Mouse (Mus musculus) heart, postnatal 0 days (tissue): ENCODE results near the gene St3gal3. TPM values are rescaled to one million over a fixed set of nuclear protein-coding genes. Genes with fewer than 3 reads are reported as not detected.

Experiments used
- ATAC-seq: fragments of 200-750 bp; cut with Nextera tagmentation; 2 replicates; pipeline ENCODE4 v1.8.0; 2017; ENCODE audit warnings: low read depth, moderate number of reproducible peaks, moderate library complexity; ENCODE audit not compliant: insufficient read depth
- DNase-seq: peaks from one replicate; pipeline ENCODE4 v3.0.0-alpha.2; 2016; ENCODE audit warnings: low spot score
- H3K27ac ChIP-seq: fragments of 300-500 bp; sonication (generic); 2 replicates; pipeline ENCODE4 v1.5.1; 2014; ENCODE audit warnings: low read depth, mild to moderate bottlenecking
- H3K27me3 ChIP-seq: fragments of 300-500 bp; sonication (generic); 2 replicates; pipeline ENCODE4 v1.6.1; 2014; ENCODE audit warnings: low read length, mixed read lengths; ENCODE audit not compliant: control insufficient read depth, insufficient read depth
- H3K36me3 ChIP-seq: fragments of 300-500 bp; sonication (generic); replicated peaks from 2 replicates; pipeline ENCODE4 v1.6.1; 2014; ENCODE audit warnings: low read length, mixed read lengths; ENCODE audit not compliant: control insufficient read depth, insufficient read depth
- H3K4me1 ChIP-seq: fragments of 300-500 bp; sonication (generic); 2 replicates; pipeline ENCODE4 v1.6.1; 2014; ENCODE audit warnings: antibody characterized with exemption; ENCODE audit not compliant: control insufficient read depth, insufficient read depth
- H3K4me2 ChIP-seq: fragments of 300-500 bp; sonication (generic); 2 replicates; pipeline ENCODE4 v1.6.1; 2014; ENCODE audit warnings: low read depth, mild to moderate bottlenecking, low read length, moderate library complexity
- H3K4me3 ChIP-seq: fragments of 300-500 bp; sonication (generic); 2 replicates; pipeline ENCODE4 v1.5.1; 2014; ENCODE audit warnings: low read depth, low read length
- H3K9ac ChIP-seq: fragments of 300-500 bp; sonication (generic); replicated peaks from 2 replicates; pipeline ENCODE4 v1.6.1; 2014; ENCODE audit warnings: low read depth, low read length, mixed read lengths
- H3K9me3 ChIP-seq: fragments of 300-500 bp; sonication (generic); replicated peaks from 2 replicates; pipeline ENCODE4 v1.6.1; 2016; ENCODE audit warnings: low read length; ENCODE audit not compliant: control insufficient read depth
- CTCF ChIP-seq: IDR thresholded peaks from 2 replicates; pipeline ENCODE4 v1.5.1; 2016; ENCODE audit warnings: antibody characterized with exemption, control low read depth, low read depth
- EP300 ChIP-seq: IDR thresholded peaks from 2 replicates; pipeline ENCODE4 v1.6.1; 2016; ENCODE audit warnings: antibody characterized with exemption, low read depth
- WGBS: fragments of 180-500 bp; shearing (Covaris S2); extraction: QIAGEN DNeasy Blood & Tissue Kit; methylation state at CpG from one replicate; pipeline ENCODE4 v1.1.7; 2014; 5-methylcytosine and 5-hydroxymethylcytosine counted together
- polyA plus RNA-seq: library from polyadenylated mRNA; unstranded; fragments of >200 nt; fragmentation: Nextera tagmentation; extraction: Ambion mirVana; gene quantifications from 2 replicates; pipeline ENCODE4 v1.2.1, GENCODE M21; 2015
- total RNA-seq: library from RNA; depleted of rRNA; stranded (reverse); fragments of >200 nt; gene quantifications from 2 replicates; pipeline ENCODE4 v1.2.3, GENCODE M21; 2014; ENCODE audit warnings: low replicate concordance

Gene St3gal3
- total and polyA plus RNA-seq, 2 experiments from 2014 or later, result 8.2 to 44.5 TPM

GRCm38 (mm10) chr4:117898111-117898510 is 236.6 kb downstream of the St3gal3 start:
- H3K9me3 ChIP-seq, result no peaks in the 10 kb centered on the region
- no peaks in the 10 kb centered on the region for H3K27me3 ChIP-seq
- peaks cover 83% of the 10 kb centered on the region for H3K36me3 ChIP-seq
- H3K4me2 ChIP-seq, result no peak overlapping the region
- H3K4me3 ChIP-seq, result no peak overlapping the region
- DNase-seq, result no peak
- H3K9ac ChIP-seq, result no peak overlapping the region
- H3K4me1 ChIP-seq, result no peaks in the 10 kb centered on the region
- TF ChIP-seq EP300, result no peak
- TF ChIP-seq CTCF, result no peak
- H3K27ac ChIP-seq, result no peak overlapping the region
- no peak for ATAC-seq
- WGBS, result 71% methylated on average over 3 of the region's 3 CpGs

- Histone ChIP-seq H3K4me3 (no peak overlapping the region), H3K4me1 (peaks cover 4% of the 10 kb centered on the region; the same call in 1 of the 2 replicates), H3K27me3 (no peaks in the 10 kb centered on the region), H3K27ac (no peak overlapping the region), H3K36me3 (peaks cover 62% of the 10 kb centered on the region), H3K9me3 (no peaks in the 10 kb centered on the region), H3K9ac (no peak overlapping the region), H3K4me2 (no peak overlapping the region)
- 94% methylated on average over 6 of the region's 6 CpGs for WGBS
- ATAC-seq (no peak), DNase-seq (no peak)
- TF ChIP-seq CTCF, result no peak
- TF ChIP-seq EP300, result no peak
Observed at GRCm38 (mm10) chr4:117896031-117896430, 238.7 kb downstream of the St3gal3 start.

DNA sequence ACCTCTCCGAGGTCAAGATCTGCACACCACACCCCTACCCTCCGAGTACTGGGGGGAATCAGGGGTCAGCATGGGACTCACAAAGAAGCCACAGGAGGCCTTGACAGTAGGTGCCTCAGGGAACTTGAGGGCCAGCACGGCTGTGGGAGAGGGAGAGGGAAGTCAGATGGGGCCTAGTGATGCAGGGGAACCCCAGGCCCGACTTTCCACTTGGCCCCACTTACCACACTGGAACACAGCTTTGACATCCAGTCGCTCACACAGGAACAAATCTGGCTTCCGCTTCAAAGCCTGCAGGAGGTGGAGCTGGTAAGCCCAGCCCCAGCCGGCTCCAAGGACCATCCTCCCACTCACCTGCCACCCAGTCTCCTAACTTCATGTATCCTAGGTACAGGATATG is 239.4 kb downstream of the St3gal3 start:
- 84% methylated on average over 7 of the region's 7 CpGs for WGBS
- H3K27ac ChIP-seq, result no peak overlapping the region
- no peak for ATAC-seq
- H3K4me1 ChIP-seq, result peaks cover 4% of the 10 kb centered on the region; the same call in 1 of the 2 replicates
- no peak overlapping the region for H3K4me2 ChIP-seq
- DNase-seq, result no peak
- no peak overlapping the region for H3K9ac ChIP-seq
- peaks cover 55% of the 10 kb centered on the region for H3K36me3 ChIP-seq
- H3K9me3 ChIP-seq, result no peaks in the 10 kb centered on the region
- TF ChIP-seq EP300, result no peak
- no peak for TF ChIP-seq CTCF
- H3K27me3 ChIP-seq, result no peaks in the 10 kb centered on the region
- H3K4me3 ChIP-seq, result no peak overlapping the region

GRCm38 (mm10) chr4:117894601-117895000 is 240.1 kb downstream of the St3gal3 start:
- H3K4me1 ChIP-seq, result peaks cover 4% of the 10 kb centered on the region; the same call in 1 of the 2 replicates
- ATAC-seq (no peak), DNase-seq (no peak)
- H3K27me3 ChIP-seq, result no peaks in the 10 kb centered on the region
- H3K9me3 ChIP-seq, result no peaks in the 10 kb centered on the region
- no peak overlapping the region for H3K4me3 ChIP-seq
- no peak overlapping the region for H3K4me2 ChIP-seq
- WGBS, result 84% methylated on average over 8 of the region's 8 CpGs
- H3K36me3 ChIP-seq, result peaks cover 48% of the 10 kb centered on the region
- no peak overlapping the region for H3K9ac ChIP-seq
- no peak overlapping the region for H3K27ac ChIP-seq
- no peak for TF ChIP-seq EP300
- TF ChIP-seq CTCF, result no peak

DNA sequence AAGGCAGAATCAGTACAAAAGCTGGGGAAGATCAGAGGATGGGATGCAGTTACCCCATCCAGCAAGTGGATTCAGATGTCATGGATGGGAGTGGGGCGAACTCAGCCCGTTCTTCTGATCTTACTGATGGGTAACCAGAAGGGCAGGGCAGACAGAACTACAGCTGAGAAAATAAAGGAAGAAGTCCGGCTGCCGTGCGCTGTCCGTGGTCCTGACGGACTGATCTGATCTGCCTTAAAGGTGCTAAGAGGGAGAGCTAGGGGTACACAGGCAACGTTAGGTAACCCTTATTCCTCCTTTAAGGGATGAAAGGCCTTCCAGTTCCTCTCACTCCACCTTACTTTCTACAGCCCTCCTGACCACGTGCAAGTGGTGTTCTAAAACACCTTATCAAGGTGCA is 241.3 kb downstream of the St3gal3 start:
- ATAC-seq, result no peak
- H3K36me3 ChIP-seq, result peaks cover 39% of the 10 kb centered on the region

DNA sequence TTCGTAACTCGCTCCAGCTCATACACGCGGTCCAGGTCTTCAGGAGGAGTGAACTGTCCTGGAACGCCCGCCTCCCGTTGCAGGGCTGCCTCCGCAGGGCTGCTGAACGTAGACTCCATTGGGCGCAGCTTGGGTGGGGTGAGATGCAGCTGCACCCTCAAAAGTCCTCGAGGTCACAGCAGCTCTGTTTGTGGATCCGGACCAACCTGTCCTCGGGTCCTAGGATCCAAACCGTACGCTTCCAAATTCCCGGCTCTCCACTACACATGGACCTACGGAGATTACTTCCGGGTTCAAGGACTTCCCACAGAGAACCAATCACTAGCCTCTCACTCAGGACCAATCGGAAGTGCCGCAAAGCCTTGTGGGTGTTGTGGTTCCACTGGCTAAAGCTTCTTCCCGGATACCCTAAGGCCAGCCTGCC is 243.0 kb downstream of the St3gal3 start, which contains the start of gene Dph2:
Gene Dph2, minus strand, starts transcription at position 295 of the 424 bp plus-strand sequence.
- Histone ChIP-seq H3K9ac (peak within 1 kb of the TSS; percentile 36), H3K36me3 (peaks cover 23% of the 10 kb centered on the region), H3K27ac (no peak within 1 kb of the TSS), H3K4me2 (peak within 1 kb of the TSS; percentile 79), H3K4me1 (peaks cover 4% of the 10 kb centered on the region; the same call in 1 of the 2 replicates), H3K4me3 (peak within 1 kb of the TSS; percentile 63), H3K27me3 (no peaks in the 10 kb centered on the region), H3K9me3 (no peaks in the 10 kb centered on the region)
- no peak for TF ChIP-seq CTCF
- TF ChIP-seq EP300, result no peak
- DNase-seq (peak; percentile 94), ATAC-seq (peak; percentile 84)
- WGBS, result 1% methylated on average over 21 of the region's 21 CpGs

More for the DNA sequence above, 241.3 kb downstream of the St3gal3 start:
- H3K27me3 ChIP-seq, result no peaks in the 10 kb centered on the region
- no peak overlapping the region for H3K9ac ChIP-seq
- DNase-seq, result no peak
- peaks cover 4% of the 10 kb centered on the region; the same call in 1 of the 2 replicates for H3K4me1 ChIP-seq
- 13% methylated on average over 9 of the region's 9 CpGs for WGBS
- TF ChIP-seq EP300 (no peak), CTCF (no peak)
- no peak overlapping the region for H3K4me3 ChIP-seq
- no peaks in the 10 kb centered on the region for H3K9me3 ChIP-seq
- H3K4me2 ChIP-seq, result no peak overlapping the region
- no peak overlapping the region for H3K27ac ChIP-seq
